Mouse (Mus musculus) cerebellum, adult 2 months (tissue): ENCODE data around the gene Arhgap11a.

Experiments used
- CTCF ChIP-seq: fragments of 200-500 bp; IDR thresholded peaks from 2 replicates; pipeline ENCODE4 v1.5.1; 2011; ENCODE audit warnings: low read depth, mild to moderate bottlenecking, control low read depth, low read length, moderate library complexity, borderline replicate concordance; ENCODE audit not compliant: insufficient read depth
- POLR2A ChIP-seq: fragments of 200-500 bp; IDR thresholded peaks from 2 replicates; pipeline ENCODE4 v1.6.1; 2011; ENCODE audit warnings: low read length, control low read depth, borderline replicate concordance; ENCODE audit not compliant: insufficient read depth

DNA sequence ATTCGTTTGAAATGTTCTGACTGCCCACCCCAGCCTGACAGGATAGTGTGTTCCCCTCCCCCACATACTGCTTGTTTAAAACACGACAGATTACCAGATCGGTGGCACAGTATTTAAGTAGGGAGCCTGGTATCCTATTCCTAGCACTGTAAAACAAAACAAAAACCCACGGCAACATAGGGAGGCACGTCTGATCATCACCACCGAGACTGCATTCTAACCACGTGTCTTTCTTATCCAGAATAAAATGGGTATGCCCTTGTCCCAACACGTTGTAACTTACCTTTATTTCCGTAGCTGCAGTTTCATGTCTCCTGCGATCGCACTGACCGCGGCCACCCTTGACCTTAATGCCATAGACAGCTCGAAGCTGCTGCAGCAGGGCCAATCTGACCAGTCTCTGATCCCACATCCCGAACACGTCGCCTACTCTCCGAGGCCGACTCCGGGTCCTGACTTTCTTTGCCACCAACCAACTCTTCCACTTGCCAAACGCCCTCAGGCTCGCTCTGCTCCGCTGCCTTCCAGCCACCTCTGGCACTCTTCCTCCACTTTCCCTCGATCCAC, 700 bp downstream of the Arhgap11a start:
- no peak for TF ChIP-seq CTCF
- no peak for TF ChIP-seq POLR2A
